Mouse (Mus musculus): ENCODE measurements around the gene Vtcn1.

GRCm38 (mm10) chr3:100932077-100932944 lies 107.1 kb downstream of the Vtcn1 start:
- TF ChIP-seq CTCF (IDR thresholded peaks at IDR 0.05; ENCODE audit: control insufficient read depth, insufficient read depth, low read length) (no peak; the same call in 1 of the 2 replicates), POLR2A (IDR thresholded peaks at IDR 0.05; ENCODE audit: borderline replicate concordance, control insufficient read depth, low read depth, low read length) (no peak)

Data from bone marrow, adult 2 months (tissue).